Mouse (Mus musculus): ENCODE measurements at regions not wholly inside any gene's neighbourhood (a gene's known extent, or its start where the extent isn't known, plus 50 kb on each side); places are given as distances from the start of the nearest gene placed in this dataset.
A peak's percentile ranks its signal among the peaks of the same experiment; 100 is the strongest.

- peak; percentile 81 for DNase-seq
Measured at GRCm38 (mm10) chr6:116767738-116768522, 51.2 kb upstream of the Tmem72 start.

GRCm38 (mm10) chr6:116774954-116775675, 58.4 kb upstream of the Tmem72 start:
- peak; percentile 67 for DNase-seq

- no peak for DNase-seq
Measured at GRCm38 (mm10) chr6:116786553-116787335, 70.0 kb upstream of the Tmem72 start.

GRCm38 (mm10) chr6:116793321-116793960, 76.7 kb upstream of the Tmem72 start:
- no peak for DNase-seq

- peak; percentile 31 for DNase-seq
Measured at GRCm38 (mm10) chr6:116793961-116794336, 77.2 kb upstream of the Tmem72 start.

- DNase-seq = peak; percentile 22
Measured at GRCm38 (mm10) chr6:116821215-116821912, 104.7 kb upstream of the Tmem72 start.

- no peak for DNase-seq
Measured at GRCm38 (mm10) chr6:116822605-116823004, 105.9 kb upstream of the Tmem72 start.

- DNase-seq = no peak
Measured at GRCm38 (mm10) chr6:116825628-116826027, 108.9 kb upstream of the Tmem72 start.

GRCm38 (mm10) chr6:116829341-116829740, 112.6 kb upstream of the Tmem72 start:
- no peak for DNase-seq

GRCm38 (mm10) chr6:116845990-116846862, 129.5 kb upstream of the Tmem72 start:
- DNase-seq = no peak

GRCm38 (mm10) chr6:116848538-116849093, 131.9 kb upstream of the Tmem72 start:
- DNase-seq = peak; percentile 10

- no peak for DNase-seq
Measured at GRCm38 (mm10) chr6:116854029-116854428, 137.3 kb upstream of the Tmem72 start.

GRCm38 (mm10) chr6:116856093-116856492, 139.4 kb upstream of the Tmem72 start:
- no peak for DNase-seq

GRCm38 (mm10) chr6:116856917-116857491, 140.3 kb upstream of the Tmem72 start:
- no peak for DNase-seq

- peak; percentile 21 for DNase-seq
Measured at GRCm38 (mm10) chr6:116863130-116863529, 146.4 kb upstream of the Tmem72 start.

GRCm38 (mm10) chr6:116863626-116864025, 146.9 kb upstream of the Tmem72 start:
- DNase-seq = no peak

- no peak for DNase-seq
Measured at GRCm38 (mm10) chr6:116893299-116893698, 176.6 kb upstream of the Tmem72 start.

- no peak for DNase-seq
Measured at GRCm38 (mm10) chr6:116894252-116894651, 177.5 kb upstream of the Tmem72 start.

- DNase-seq = no peak
Measured at GRCm38 (mm10) chr6:116895114-116895513, 178.4 kb upstream of the Tmem72 start.

- no peak for DNase-seq
Measured at GRCm38 (mm10) chr6:116896132-116896630, 179.5 kb upstream of the Tmem72 start.

Data from embryo, embryonic 11 days (tissue).